Mouse (Mus musculus): ENCODE results near the gene Btbd8.

DNA sequence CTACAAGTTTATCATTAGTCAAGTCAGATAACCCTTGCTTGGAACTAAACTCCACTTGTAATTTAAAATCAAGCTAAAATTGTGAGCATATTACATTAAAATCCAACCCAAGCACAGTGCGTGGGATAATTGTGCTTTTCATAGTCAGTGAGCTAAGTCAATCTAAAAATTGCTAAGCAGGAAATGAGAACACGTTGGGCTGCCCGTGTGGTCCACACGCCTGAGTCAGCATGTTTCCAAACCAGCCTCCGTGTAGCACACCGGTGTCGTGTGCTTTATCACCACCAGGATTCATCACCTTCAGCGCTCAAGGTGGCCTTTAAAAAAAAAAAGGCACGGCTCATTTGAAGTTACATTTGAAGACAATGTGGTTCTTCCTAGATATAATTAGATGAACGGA is 86.5 kb downstream of the Btbd8 start:
- TF ChIP-seq CTCF (IDR thresholded peaks at IDR 0.05; ENCODE audit: insufficient read depth, low read length) = no peak
- TF ChIP-seq POLR2A (IDR thresholded peaks at IDR 0.05; ENCODE audit: borderline replicate concordance, extremely low read depth, low read depth, low read length) = no peak
